Mouse (Mus musculus) lung, embryonic 16.5 days (tissue): ENCODE measurements at regions not wholly inside any gene's neighbourhood (a gene's known extent, or its start where the extent isn't known, plus 50 kb on each side); places are given as distances from the start of the nearest gene placed in this dataset.

Source experiments
- ATAC-seq: fragments of 200-750 bp; cut with Nextera tagmentation; 2 replicates; pipeline ENCODE4 v1.8.0; 2017; ENCODE audit warnings: low read depth, mild to moderate bottlenecking, moderate library complexity
- H3K27ac ChIP-seq: fragments of 300-500 bp; sonication (generic); 2 replicates; pipeline ENCODE4 v1.5.1; 2014; ENCODE audit warnings: mild to moderate bottlenecking, control low read depth, low read length
- H3K27me3 ChIP-seq: fragments of 300-500 bp; sonication (generic); 2 replicates; pipeline ENCODE4 v1.6.1; 2014; ENCODE audit warnings: low read depth, low read length, mixed read lengths; ENCODE audit not compliant: control insufficient read depth, insufficient read depth
- H3K36me3 ChIP-seq: fragments of 300-500 bp; sonication (generic); 2 replicates; pipeline ENCODE4 v1.6.1; 2014; ENCODE audit warnings: low read length; ENCODE audit not compliant: control insufficient read depth, insufficient read depth
- H3K4me1 ChIP-seq: fragments of 300-500 bp; sonication (generic); replicated peaks from 2 replicates; pipeline ENCODE4 v1.6.1; 2014; ENCODE audit warnings: low read length, mixed read lengths; ENCODE audit not compliant: control insufficient read depth, insufficient read depth
- H3K4me2 ChIP-seq: fragments of 300-500 bp; sonication (generic); 2 replicates; pipeline ENCODE4 v1.6.1; 2014; ENCODE audit warnings: low read depth, low read length, control low read depth
- H3K4me3 ChIP-seq: fragments of 300-500 bp; sonication (generic); 2 replicates; pipeline ENCODE4 v1.5.1; 2014; ENCODE audit warnings: mild to moderate bottlenecking, low read length, control low read depth
- H3K9ac ChIP-seq: fragments of 300-500 bp; sonication (generic); 2 replicates; pipeline ENCODE4 v1.6.1; 2014; ENCODE audit warnings: low read length, control low read depth
- H3K9me3 ChIP-seq: fragments of 300-500 bp; sonication (generic); 2 replicates; pipeline ENCODE4 v1.6.1; 2016; ENCODE audit warnings: low read length; ENCODE audit not compliant: control insufficient read depth
- WGBS: fragments of 180-500 bp; shearing (Covaris S2); extraction: QIAGEN DNeasy Blood & Tissue Kit; methylation state at CpG from one replicate; pipeline ENCODE4 v1.1.7; 2014; 5-methylcytosine and 5-hydroxymethylcytosine counted together

DNA sequence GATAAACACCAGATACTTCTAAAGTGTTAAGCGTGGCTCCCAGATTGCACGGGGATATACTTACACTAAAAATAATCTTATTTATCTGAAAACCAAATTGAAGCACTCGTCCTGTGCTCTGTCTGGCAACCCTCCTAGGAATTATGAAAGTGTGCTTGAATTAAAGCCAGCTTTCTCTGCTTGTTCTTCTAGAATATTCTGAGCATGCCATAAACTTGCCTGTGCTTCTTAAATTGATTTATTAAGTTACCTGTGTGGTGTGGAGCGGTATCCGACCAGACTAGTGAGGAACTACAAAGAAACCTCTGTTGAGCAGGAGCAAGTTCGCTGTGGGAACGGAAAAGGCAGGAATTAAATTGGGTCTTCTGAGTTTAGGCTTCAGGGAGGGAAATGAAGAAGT, 154.0 kb upstream of the Gmds start:
- no peak overlapping the region for H3K4me2 ChIP-seq
- H3K36me3 ChIP-seq = no peaks in the 10 kb centered on the region
- no peak overlapping the region for H3K27ac ChIP-seq
- no peaks in the 10 kb centered on the region for H3K9me3 ChIP-seq
- ATAC-seq = no peak
- H3K27me3 ChIP-seq = no peaks in the 10 kb centered on the region
- whole genome bisulfite sequencing = 47% methylated on average over 7 of the region's 7 CpGs
- H3K4me1 ChIP-seq = peaks cover 11% of the 10 kb centered on the region
- no peak overlapping the region for H3K4me3 ChIP-seq
- no peak overlapping the region for H3K9ac ChIP-seq

DNA sequence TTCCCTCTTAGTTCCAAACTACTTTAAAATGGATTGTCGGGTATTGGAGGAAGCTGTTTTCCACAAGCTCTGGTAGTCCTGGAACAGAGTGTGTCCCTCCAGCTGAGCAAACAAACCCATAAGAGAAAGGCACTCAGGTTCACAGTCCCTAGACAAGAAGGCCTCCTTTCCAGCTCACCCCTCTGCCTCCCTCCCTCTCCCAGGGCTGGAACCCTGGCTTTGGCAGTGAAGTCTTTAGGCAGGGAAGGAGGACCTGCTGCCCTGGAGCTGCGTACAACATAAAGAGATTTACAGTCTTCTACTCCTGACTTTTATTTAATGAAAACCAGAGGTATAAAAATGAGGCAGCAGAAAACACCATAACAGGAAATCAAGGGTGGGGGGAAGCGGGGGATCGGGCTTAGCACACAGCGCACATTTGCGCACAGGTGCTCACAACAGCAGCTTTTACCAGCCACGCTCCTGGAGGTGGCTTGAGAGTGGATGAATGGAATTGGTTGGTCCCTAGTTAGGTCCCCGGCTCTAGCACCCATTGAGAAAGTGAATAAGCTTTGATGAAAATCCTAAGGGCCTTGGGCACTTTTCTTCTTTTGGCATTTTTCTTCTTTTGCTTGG, 143.0 kb upstream of the Gmds start:
- WGBS = 71% methylated on average over 8 of the region's 8 CpGs
- Histone ChIP-seq H3K9me3 (no peaks in the 10 kb centered on the region), H3K27me3 (no peaks in the 10 kb centered on the region), H3K36me3 (no peaks in the 10 kb centered on the region), H3K27ac (no peak overlapping the region), H3K4me2 (no peak overlapping the region), H3K9ac (no peak overlapping the region), H3K4me1 (no peaks in the 10 kb centered on the region; the same call in 1 of the 2 replicates), H3K4me3 (no peak overlapping the region)
- ATAC-seq = peak; percentile 43; the same call in 1 of the 2 replicates

DNA sequence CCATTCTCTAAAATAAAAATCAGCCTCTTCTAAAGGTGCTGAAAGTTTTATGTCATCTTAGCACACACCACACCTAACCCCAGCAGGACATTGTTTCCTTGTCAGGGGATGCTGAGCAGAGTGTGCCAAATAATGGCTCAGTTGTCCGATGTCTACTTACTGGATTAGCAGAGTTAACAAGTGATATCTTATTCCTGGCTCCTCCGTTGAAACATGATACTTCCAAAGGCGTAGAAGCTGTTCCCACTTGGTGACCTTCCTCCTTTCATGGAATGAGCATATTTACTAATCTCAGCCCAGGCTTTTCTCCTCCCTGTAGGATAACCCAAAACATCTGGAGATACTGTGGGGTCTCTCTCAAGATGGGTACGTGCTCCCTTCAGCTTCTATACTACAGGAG, 141.5 kb upstream of the Gmds start:
- H3K4me1 ChIP-seq = no peaks in the 10 kb centered on the region; the same call in 1 of the 2 replicates

DNA sequence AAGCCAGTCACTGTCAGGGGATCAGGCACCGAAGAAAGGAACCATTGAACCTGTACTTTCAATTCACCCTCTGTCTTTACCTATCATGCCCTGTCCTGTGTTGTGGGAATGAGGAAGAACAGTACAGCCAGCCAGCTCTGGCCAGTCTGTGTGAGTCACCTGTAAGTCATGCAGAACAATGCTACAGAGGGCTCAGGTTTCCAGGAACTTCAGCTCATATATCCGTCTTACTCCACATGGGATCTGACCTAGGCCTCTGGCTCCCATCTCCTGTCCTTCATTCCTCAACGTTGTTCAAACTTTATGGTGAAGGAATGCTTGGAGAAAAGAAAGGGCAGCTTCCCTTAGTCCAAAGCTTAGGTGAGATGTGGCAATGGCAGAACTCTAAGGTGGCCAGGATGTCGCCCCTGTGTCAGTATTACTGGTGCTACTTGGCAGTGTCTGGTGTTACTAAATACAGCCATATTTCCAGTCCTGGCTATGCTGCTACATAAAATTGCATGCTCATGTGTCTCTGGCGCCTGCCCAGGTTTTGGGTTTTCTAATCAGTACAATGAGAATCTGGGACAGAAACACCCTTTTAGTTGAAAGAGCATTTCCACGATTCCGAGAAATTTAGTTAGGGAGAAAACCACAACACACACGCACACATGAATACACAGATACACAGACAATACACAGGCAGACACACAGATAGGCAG, 140.7 kb upstream of the Gmds start:
- no peaks in the 10 kb centered on the region for H3K27me3 ChIP-seq
- H3K36me3 ChIP-seq = no peaks in the 10 kb centered on the region
- H3K4me2 ChIP-seq = no peak overlapping the region
- H3K27ac ChIP-seq = no peak overlapping the region
- H3K4me1 ChIP-seq = no peaks in the 10 kb centered on the region; the same call in 1 of the 2 replicates
- WGBS = 63% methylated on average over 8 of the region's 8 CpGs
- no peak overlapping the region for H3K4me3 ChIP-seq
- H3K9me3 ChIP-seq = no peaks in the 10 kb centered on the region
- no peak overlapping the region for H3K9ac ChIP-seq
- no peak for ATAC-seq

More for the DNA sequence above, 141.5 kb upstream of the Gmds start:
- Histone ChIP-seq H3K9ac (no peak overlapping the region), H3K27ac (no peak overlapping the region), H3K4me3 (no peak overlapping the region), H3K27me3 (no peaks in the 10 kb centered on the region), H3K36me3 (no peaks in the 10 kb centered on the region), H3K9me3 (no peaks in the 10 kb centered on the region), H3K4me2 (no peak overlapping the region)
- ATAC-seq = no peak
- 12% methylated on average over 4 of the region's 4 CpGs for WGBS

DNA sequence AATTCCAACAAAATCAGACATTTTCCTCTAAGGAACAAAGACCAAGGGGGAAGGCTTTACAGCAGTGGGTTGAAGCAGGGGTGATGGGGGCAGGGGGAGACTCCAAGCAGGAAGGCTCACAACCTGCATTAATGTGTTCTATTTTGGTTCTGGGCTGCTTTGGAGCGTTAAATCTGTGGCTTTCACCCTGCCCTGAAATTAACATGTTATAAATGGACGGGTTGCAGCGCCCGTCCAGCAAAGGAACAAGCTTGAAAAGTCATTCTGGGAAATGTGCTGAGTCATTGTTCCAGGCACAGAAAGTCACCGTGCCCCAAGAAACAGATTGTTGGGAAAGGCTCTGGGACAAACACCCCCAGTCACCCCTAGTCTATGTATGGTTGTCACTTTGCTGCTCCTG, 127.2 kb upstream of the Gmds start:
- no peak overlapping the region for H3K9ac ChIP-seq
- H3K27ac ChIP-seq = no peak overlapping the region
- H3K4me2 ChIP-seq = no peak overlapping the region
- H3K4me1 ChIP-seq = no peaks in the 10 kb centered on the region
- no peaks in the 10 kb centered on the region for H3K9me3 ChIP-seq
- no peak overlapping the region for H3K4me3 ChIP-seq
- no peaks in the 10 kb centered on the region for H3K27me3 ChIP-seq
- 53% methylated on average over 5 of the region's 5 CpGs for WGBS
- no peak for ATAC-seq
- H3K36me3 ChIP-seq = no peaks in the 10 kb centered on the region

DNA sequence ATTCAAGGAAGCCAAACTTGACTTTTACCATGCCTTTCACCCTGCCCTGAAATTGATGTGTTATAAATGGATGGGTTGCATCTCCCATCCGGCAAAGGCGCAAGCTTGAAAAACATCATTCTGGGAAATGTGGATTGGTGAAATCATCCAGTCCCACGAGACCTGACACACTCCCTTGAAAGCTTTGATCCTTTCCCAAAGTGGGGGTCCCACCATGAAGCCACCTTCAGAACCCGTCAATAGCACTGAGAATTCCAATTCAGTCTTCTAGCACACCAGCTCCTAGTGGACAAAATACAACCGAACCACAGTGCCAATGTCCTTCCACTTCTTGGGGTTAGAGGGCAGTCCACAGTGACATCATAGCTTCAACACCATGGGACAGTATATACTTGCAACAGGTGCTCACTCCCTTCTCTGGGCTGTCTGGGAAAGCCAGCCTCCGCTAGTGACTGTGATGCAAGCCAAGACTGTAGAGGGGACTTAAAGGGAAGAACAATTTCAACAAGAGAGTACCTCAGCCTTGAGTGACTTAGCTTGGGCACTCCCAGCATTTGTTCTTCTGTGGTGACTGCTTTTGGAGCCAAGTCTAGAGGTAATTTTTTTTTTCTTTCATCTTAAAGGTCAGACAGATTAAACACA, 126.6 kb upstream of the Gmds start:
- Histone ChIP-seq H3K4me1 (no peaks in the 10 kb centered on the region), H3K4me3 (no peak overlapping the region), H3K4me2 (no peak overlapping the region), H3K36me3 (no peaks in the 10 kb centered on the region), H3K27ac (no peak overlapping the region), H3K9ac (no peak overlapping the region), H3K27me3 (no peaks in the 10 kb centered on the region), H3K9me3 (no peaks in the 10 kb centered on the region)
- WGBS = 84% methylated on average over 6 of the region's 6 CpGs
- ATAC-seq = 0 out of 2 replicates have a peak, but pooled peaks have one; percentile 41

DNA sequence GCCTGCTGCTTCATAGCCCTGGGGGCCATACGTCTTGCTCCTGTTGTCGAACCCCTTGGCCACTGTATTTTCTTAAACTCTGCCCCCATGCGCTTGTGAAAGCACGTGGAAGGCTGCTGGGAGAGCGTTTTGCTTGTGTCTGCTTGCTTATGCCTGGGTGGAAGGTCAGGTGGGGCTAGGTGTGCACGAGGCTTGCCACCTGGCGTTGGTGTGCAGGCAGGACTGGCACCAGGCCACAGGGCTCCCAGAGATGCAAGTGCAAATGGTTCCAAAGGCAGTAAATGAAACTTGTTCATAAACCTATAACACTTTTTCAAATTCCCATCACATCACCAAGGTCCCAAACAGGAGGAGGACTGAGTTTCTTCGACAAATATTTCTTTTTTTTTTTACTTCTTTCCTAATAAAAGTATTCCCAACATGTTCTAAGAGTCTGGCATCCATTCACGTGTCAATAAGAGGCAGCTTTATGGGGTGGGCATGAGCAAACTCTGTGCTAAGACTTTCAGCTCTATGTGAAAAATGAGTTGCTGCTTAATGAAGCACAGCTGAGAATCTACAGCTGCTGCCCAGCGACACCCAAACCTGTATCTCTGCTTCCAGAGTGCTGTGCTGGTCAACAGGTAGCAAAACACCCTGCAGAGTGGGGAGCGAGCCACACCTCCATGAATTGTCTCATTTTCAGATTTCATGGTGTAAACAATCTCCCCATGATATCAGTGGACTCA, 116.0 kb upstream of the Gmds start:
- Histone ChIP-seq H3K4me3 (no peak overlapping the region), H3K4me1 (no peaks in the 10 kb centered on the region), H3K27ac (no peak overlapping the region), H3K9ac (no peak overlapping the region), H3K27me3 (no peaks in the 10 kb centered on the region), H3K4me2 (no peak overlapping the region), H3K9me3 (no peaks in the 10 kb centered on the region), H3K36me3 (no peaks in the 10 kb centered on the region)
- WGBS = 48% methylated on average over 11 of the region's 11 CpGs
- no peak for ATAC-seq

DNA sequence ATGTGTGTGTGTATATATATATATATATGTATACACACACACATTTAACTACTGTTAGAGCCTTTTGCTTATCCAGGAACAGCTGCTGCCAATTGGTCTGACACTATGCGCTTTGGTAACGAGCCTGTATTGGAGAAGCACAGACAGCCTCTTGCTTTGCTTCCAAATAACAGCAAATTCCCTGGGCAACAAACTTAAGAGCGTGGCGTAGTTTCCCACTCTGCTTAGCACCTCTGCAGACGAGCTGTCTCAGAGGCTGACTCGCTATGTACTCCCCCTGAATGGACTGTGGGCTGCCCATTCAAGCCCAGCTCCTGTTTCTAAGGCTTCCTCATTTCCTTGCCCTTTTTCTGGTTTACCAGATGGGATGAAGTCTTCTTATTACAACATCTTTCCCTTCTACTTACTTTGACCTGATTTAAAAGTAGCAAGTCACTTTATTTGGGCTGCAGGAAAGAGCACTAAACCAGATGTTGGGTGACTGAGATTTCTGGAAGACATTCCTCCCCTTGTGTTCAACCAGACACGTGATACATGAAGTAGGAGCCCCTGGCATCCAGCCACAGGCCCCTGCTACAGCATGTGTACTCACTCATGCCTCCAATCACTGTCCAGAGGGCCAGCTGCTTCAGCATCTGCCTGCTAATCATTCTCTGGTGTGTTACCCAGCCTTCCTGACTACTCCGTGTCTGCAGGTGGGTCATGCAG, 111.3 kb upstream of the Gmds start:
- Histone ChIP-seq H3K36me3 (no peaks in the 10 kb centered on the region), H3K4me1 (no peaks in the 10 kb centered on the region), H3K4me2 (no peak overlapping the region), H3K4me3 (no peak overlapping the region), H3K9ac (no peak overlapping the region), H3K27me3 (no peaks in the 10 kb centered on the region), H3K9me3 (no peaks in the 10 kb centered on the region), H3K27ac (no peak overlapping the region)
- WGBS = 61% methylated on average over 8 of the region's 8 CpGs
- peak; percentile 59 for ATAC-seq
